In genomic region chr10:83666556-83666955, GRCm38 (mm10) we compare ENCODE assay signal across 22 mouse cellular contexts. TPM values are rescaled to one million over a fixed set of nuclear protein-coding genes. Genes with fewer than 3 reads are reported as not detected.
DNase-seq lines count a peak whose midpoint lies in the region; ATAC-seq and TF ChIP-seq lines count a peak whose summit lies in the region.
"Had no signal": no experiment of that assay in that cellular context is flagged by ENCODE, and none has a peak within 500 bp of the region (broad histone marks: within the 10 kb centered on the region; RNA-seq: fewer than 3 reads in every experiment).

No protein-coding gene starts in this region.

- DNase-seq in layer of hippocampus, adult 9-10 months (ENCODE audit: low spot score): no peak
- no peak for DNase-seq in lung, postnatal 4 days
- DNase-seq: adrenal gland, adult 2 months; adrenal gland, postnatal 10 days; adrenal gland, postnatal 25 days; cerebellum, adult 11 months; cerebellum, adult 18-20 months; cerebellum, adult 8-10 months; cerebellum, adult 9-11 months; cerebellum, postnatal 14 days; cerebellum, postnatal 36 days; embryo, embryonic 11 days had no signal

- ATAC-seq in intestine, embryonic 15.5 days: peak; percentile 51
- ATAC-seq in intestine, embryonic 16.5 days: peak; percentile 67
- ATAC-seq: forebrain, embryonic 14.5 days; forebrain, embryonic 16.5 days had no signal

- H3K27me3 ChIP-seq in intestine, embryonic 15.5 days (replicated peaks): no peaks in the 10 kb centered on the region
- no peaks in the 10 kb centered on the region for H3K27me3 ChIP-seq in intestine, embryonic 16.5 days (replicated peaks; ENCODE audit: control insufficient read depth, insufficient read depth, low read length)
- H3K27me3 ChIP-seq in small intestine, adult 2 months (ENCODE audit: control insufficient read depth, insufficient read depth, low read length): no peaks in the 10 kb centered on the region
- H3K27me3 ChIP-seq: embryonic facial prominence, embryonic 13.5 days; forebrain, embryonic 12.5 days had no signal

- no peak for TF ChIP-seq POLR2A in small intestine, adult 2 months (IDR thresholded peaks at IDR 0.05; ENCODE audit: low read depth, low read length)

- no peak overlapping the region for H3K27ac ChIP-seq in intestine, embryonic 15.5 days
- H3K27ac ChIP-seq in intestine, embryonic 16.5 days (ENCODE audit: low read length): no peak overlapping the region
- peak overlapping the region; percentile 43; the same call in 1 of the 2 replicates for H3K27ac ChIP-seq in small intestine, adult 2 months (ENCODE audit: insufficient read depth, low read depth, low read length)
- H3K27ac ChIP-seq: embryonic facial prominence, embryonic 13.5 days; embryonic facial prominence, embryonic 15.5 days; forebrain, embryonic 10.5 days; forebrain, embryonic 12.5 days had no signal

- no peak overlapping the region for H3K4me3 ChIP-seq in intestine, embryonic 15.5 days (replicated peaks)
- no peak overlapping the region for H3K4me3 ChIP-seq in intestine, embryonic 16.5 days (ENCODE audit: low read length)
- no peak overlapping the region for H3K4me3 ChIP-seq in small intestine, adult 2 months (ENCODE audit: low read depth, low read length)
- H3K4me3 ChIP-seq: embryonic facial prominence, embryonic 13.5 days; embryonic facial prominence, embryonic 15.5 days; erythroblast, embryonic 14.5 days; forebrain, embryonic 10.5 days; forebrain, embryonic 12.5 days had no signal

- no peaks in the 10 kb centered on the region for H3K4me1 ChIP-seq in intestine, embryonic 15.5 days (replicated peaks)
- no peaks in the 10 kb centered on the region for H3K4me1 ChIP-seq in intestine, embryonic 16.5 days (ENCODE audit: control insufficient read depth, insufficient read depth, low read length)
- H3K4me1 ChIP-seq in small intestine, adult 2 months (ENCODE audit: control insufficient read depth, insufficient read depth, insufficient read length, low read length): peaks cover 10% of the 10 kb centered on the region; the same call in 1 of the 2 replicates
- H3K4me1 ChIP-seq: embryonic facial prominence, embryonic 13.5 days; embryonic facial prominence, embryonic 15.5 days; forebrain, embryonic 12.5 days had no signal

- no peak overlapping the region for H3K9ac ChIP-seq in intestine, embryonic 15.5 days
- no peak overlapping the region for H3K9ac ChIP-seq in intestine, embryonic 16.5 days (ENCODE audit: low read depth, low read length)
- H3K9ac ChIP-seq: embryonic facial prominence, embryonic 13.5 days; embryonic facial prominence, embryonic 15.5 days; forebrain, embryonic 12.5 days had no signal

- 63% methylated on average over 4 of the region's 4 CpGs for WGBS in intestine, embryonic 15.5 days
- WGBS in intestine, embryonic 16.5 days: 54% methylated on average over 4 of the region's 4 CpGs
- 25% methylated on average over 4 of the region's 4 CpGs for WGBS in small intestine, adult 2 months

- no peak overlapping the region for H3K4me2 ChIP-seq in intestine, embryonic 15.5 days (replicated peaks)
- no peak overlapping the region for H3K4me2 ChIP-seq in intestine, embryonic 16.5 days (ENCODE audit: low read depth, low read length)
- H3K4me2 ChIP-seq: embryonic facial prominence, embryonic 13.5 days; embryonic facial prominence, embryonic 15.5 days; forebrain, embryonic 12.5 days had no signal

- H3K36me3 ChIP-seq in intestine, embryonic 15.5 days: no peaks in the 10 kb centered on the region
- no peaks in the 10 kb centered on the region for H3K36me3 ChIP-seq in intestine, embryonic 16.5 days (ENCODE audit: control insufficient read depth, insufficient read depth, low read length)
- H3K36me3 ChIP-seq in small intestine, adult 2 months (ENCODE audit: control insufficient read depth, insufficient read depth, low read length): no peaks in the 10 kb centered on the region
- H3K36me3 ChIP-seq: embryonic facial prominence, embryonic 13.5 days; embryonic facial prominence, embryonic 15.5 days; forebrain, embryonic 10.5 days; forebrain, embryonic 12.5 days had no signal

- TF ChIP-seq CTCF in small intestine, adult 2 months (IDR thresholded peaks at IDR 0.05; ENCODE audit: extremely low read depth, insufficient read length, insufficient replicate concordance, low read depth, low read length): no peak

- H3K9me3 ChIP-seq in intestine, embryonic 15.5 days: no peaks in the 10 kb centered on the region
- H3K9me3 ChIP-seq in intestine, embryonic 16.5 days (ENCODE audit: control insufficient read depth, low read length): no peaks in the 10 kb centered on the region
- H3K9me3 ChIP-seq: embryonic facial prominence, embryonic 13.5 days; embryonic facial prominence, embryonic 15.5 days; forebrain, embryonic 10.5 days; forebrain, embryonic 12.5 days had no signal

RNA-seq across cellular contexts. Expression of gene Appl2, which starts 18.0 kb away (rescaled TPM):
- 46.0 and 49.1 TPM in 2 replicates for polyA plus RNA-seq in intestine, embryonic 15.5 days (2015; fragmentation: Nextera tagmentation; extraction: Ambion mirVana)
- 50.4 and 53.0 TPM in 2 replicates for polyA plus RNA-seq in intestine, embryonic 16.5 days (2015; fragmentation: Nextera tagmentation; extraction: Ambion mirVana)
- 12.3 and 33.9 TPM in 2 replicates for polyA plus RNA-seq in small intestine, adult 2 months (2012; rRNA removed)

RNA-seq across cellular contexts. Expression of gene 1500009L16Rik, which starts 56.1 kb away (rescaled TPM):
- polyA plus RNA-seq in intestine, embryonic 15.5 days (2015; fragmentation: Nextera tagmentation; extraction: Ambion mirVana): 19.0 and 21.6 TPM in 2 replicates
- polyA plus RNA-seq in intestine, embryonic 16.5 days (2015; fragmentation: Nextera tagmentation; extraction: Ambion mirVana): 17.6 and 18.1 TPM in 2 replicates
- 0.36 and 1.5 TPM in 2 replicates for polyA plus RNA-seq in small intestine, adult 2 months (2012; rRNA removed)
- polyA plus RNA-seq: erythroblast, embryonic 14.5 days had no signal
